Mouse (Mus musculus) limb, embryonic 11.5 days (tissue): ENCODE data around the gene Ifitm6. TPM values are rescaled to one million over a fixed set of nuclear protein-coding genes. Genes with fewer than 3 reads are reported as not detected.

Experiments used
- ATAC-seq: fragments of 200-750 bp; cut with Nextera tagmentation; 2 replicates; pipeline ENCODE4 v1.8.0; 2017; ENCODE audit warnings: low read depth; ENCODE audit not compliant: insufficient number of reproducible peaks, low FRiP score, low TSS enrichment
- DNase-seq: peaks from one replicate; pipeline ENCODE4 v3.0.0-alpha.2; 2015; ENCODE audit warnings: low spot score
- H3K27ac ChIP-seq: fragments of 300-500 bp; sonication (generic); replicated peaks from 2 replicates; pipeline ENCODE4 v1.5.1; 2014; ENCODE audit warnings: low read depth, mild to moderate bottlenecking, low read length
- H3K27me3 ChIP-seq: fragments of 300-500 bp; sonication (generic); 2 replicates; pipeline ENCODE4 v1.6.1; 2014; ENCODE audit warnings: mild to moderate bottlenecking, low read length, mixed read lengths; ENCODE audit not compliant: control insufficient read depth, insufficient read depth
- H3K36me3 ChIP-seq: fragments of 300-500 bp; sonication (generic); 2 replicates; pipeline ENCODE4 v1.6.1; 2014; ENCODE audit warnings: mild to moderate bottlenecking, low read length, moderate library complexity, mixed read lengths; ENCODE audit not compliant: control insufficient read depth, insufficient read depth
- H3K4me1 ChIP-seq: fragments of 300-500 bp; sonication (generic); 2 replicates; pipeline ENCODE4 v1.6.1; 2014; ENCODE audit warnings: low read length, mixed read lengths; ENCODE audit not compliant: control insufficient read depth, insufficient read depth
- H3K4me2 ChIP-seq: fragments of 300-500 bp; sonication (generic); 2 replicates; pipeline ENCODE4 v1.6.1; 2014; ENCODE audit warnings: low read depth, mild to moderate bottlenecking, moderate library complexity; ENCODE audit not compliant: severe bottlenecking
- H3K4me3 ChIP-seq: fragments of 300-500 bp; sonication (generic); 2 replicates; pipeline ENCODE4 v1.5.1; 2014; ENCODE audit warnings: low read depth, low read length
- H3K9ac ChIP-seq: fragments of 300-500 bp; sonication (generic); 2 replicates; pipeline ENCODE4 v1.6.1; 2014; ENCODE audit warnings: mild to moderate bottlenecking, low read length
- H3K9me3 ChIP-seq: fragments of 300-500 bp; sonication (generic); 2 replicates; pipeline ENCODE4 v1.6.1; 2016; ENCODE audit warnings: low read length; ENCODE audit not compliant: control insufficient read depth
- WGBS: fragments of 180-500 bp; shearing (Covaris S2); extraction: QIAGEN DNeasy Blood & Tissue Kit; methylation state at CpG from one replicate; pipeline ENCODE4 v1.1.7; 2014; 5-methylcytosine and 5-hydroxymethylcytosine counted together
- polyA plus RNA-seq: library from polyadenylated mRNA; unstranded; fragments of >200 nt; fragmentation: Nextera tagmentation; extraction: Ambion mirVana; gene quantifications from 2 replicates; pipeline ENCODE4 v1.2.1, GENCODE M21; 2014

Gene Ifitm6
- polyA plus RNA-seq, 1 experiment from 2014 or later, result not detected

DNA sequence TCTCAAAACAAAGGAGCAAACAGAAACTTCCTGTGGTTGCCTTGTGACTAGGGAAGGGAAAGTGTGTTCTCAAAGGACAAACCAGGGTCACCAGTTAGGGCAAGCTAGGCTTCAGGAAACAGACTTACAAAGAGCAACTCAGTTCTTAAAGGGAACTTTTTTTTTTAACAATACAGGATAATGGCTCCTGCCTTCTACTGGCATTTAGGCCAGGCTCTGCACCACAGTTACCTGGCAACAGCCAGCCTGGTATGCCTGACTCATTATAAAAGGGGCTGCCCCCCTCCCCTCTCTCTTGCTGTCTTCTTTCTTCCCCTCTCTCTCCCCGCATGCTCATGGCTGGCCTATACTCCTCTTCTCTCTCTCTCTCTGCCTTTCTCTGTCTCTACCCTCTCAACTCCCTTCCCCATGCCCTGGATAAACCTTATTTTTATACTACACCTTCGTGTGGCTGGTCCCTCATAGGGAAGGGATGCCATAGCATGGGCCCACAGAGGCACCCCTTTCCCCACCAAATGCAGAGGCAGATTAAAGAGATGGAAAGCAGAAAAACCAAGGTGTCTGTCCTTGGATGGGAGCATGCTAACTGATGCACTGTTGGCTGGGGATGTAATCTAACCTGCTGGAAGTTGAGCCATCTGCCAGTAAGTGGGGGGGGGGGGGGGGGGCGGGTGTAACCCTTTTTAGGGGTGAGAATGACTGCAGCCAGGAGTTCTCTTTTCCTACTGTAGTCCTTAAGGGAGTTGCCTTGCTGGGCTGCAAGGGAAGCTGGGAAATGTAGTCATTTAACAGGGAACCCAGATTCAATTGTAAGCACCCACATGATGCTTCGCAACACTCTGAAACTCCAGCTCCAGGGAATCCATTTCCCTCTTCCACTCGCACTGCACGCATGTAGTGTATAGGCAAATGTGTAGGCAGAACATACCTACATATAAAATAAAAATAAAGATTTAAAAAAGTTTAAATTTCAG lies 7.4 kb upstream of the Ifitm6 start:
- Histone ChIP-seq H3K27me3 (no peaks in the 10 kb centered on the region), H3K4me1 (no peaks in the 10 kb centered on the region), H3K9me3 (no peaks in the 10 kb centered on the region), H3K36me3 (no peaks in the 10 kb centered on the region), H3K9ac (no peak overlapping the region), H3K27ac (no peak overlapping the region), H3K4me2 (no peak overlapping the region), H3K4me3 (no peak overlapping the region)
- 44% methylated on average over 6 of the region's 6 CpGs for WGBS
- DNase-seq (no peak), ATAC-seq (no peak)

DNA sequence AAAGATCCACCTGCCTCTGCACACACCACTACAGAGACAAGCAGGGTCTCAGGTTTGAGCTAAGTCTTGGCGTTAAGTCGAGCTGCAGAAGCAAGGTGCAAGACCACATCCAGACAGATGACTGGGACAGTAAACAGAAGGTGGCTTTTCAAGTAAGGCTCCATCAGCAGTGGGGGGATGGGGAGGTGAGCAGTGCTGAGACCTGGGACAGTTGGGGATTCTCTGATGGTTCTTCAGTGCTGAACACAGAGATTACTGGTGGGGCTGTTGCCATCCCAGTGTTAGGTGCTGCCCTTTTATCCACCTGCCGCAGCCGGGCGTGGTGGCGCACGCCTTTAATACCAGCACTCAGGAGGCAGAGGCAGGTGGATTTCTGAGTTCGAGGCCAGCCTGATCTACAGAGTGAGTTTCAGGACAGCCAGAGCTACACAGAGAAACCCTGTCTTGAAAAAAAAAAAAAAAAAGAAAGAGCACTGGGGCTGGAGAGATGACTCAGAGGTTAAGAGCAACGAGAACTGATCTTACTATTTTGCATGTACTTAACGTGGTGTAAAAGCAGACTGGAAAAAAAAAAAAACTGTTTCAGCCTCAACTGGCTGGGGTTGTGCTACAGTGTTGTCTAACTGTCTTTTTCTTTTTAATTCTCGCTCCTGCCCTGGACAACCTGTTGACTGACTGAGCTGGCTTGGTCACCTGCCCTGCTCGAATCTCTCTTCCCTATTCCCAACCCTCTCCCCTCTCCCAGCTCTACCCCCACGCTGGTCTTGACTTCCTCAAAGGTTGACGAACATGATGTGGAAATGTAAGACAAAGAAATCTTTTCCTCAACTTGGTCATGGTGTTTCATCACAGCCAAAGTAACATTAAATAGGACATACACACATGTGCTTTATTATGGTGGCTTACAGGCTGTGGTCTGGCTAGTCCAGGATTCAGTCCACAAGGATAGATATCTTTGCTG lies 4.0 kb upstream of the Ifitm6 start:
- Histone ChIP-seq H3K9me3 (no peaks in the 10 kb centered on the region), H3K27me3 (no peaks in the 10 kb centered on the region), H3K4me3 (no peak overlapping the region), H3K36me3 (no peaks in the 10 kb centered on the region), H3K27ac (no peak overlapping the region), H3K4me1 (no peaks in the 10 kb centered on the region), H3K9ac (no peak overlapping the region), H3K4me2 (no peak overlapping the region)
- no peak for DNase-seq
- ATAC-seq, result no peak
- 81% methylated on average over 14 of the region's 14 CpGs for WGBS

DNA sequence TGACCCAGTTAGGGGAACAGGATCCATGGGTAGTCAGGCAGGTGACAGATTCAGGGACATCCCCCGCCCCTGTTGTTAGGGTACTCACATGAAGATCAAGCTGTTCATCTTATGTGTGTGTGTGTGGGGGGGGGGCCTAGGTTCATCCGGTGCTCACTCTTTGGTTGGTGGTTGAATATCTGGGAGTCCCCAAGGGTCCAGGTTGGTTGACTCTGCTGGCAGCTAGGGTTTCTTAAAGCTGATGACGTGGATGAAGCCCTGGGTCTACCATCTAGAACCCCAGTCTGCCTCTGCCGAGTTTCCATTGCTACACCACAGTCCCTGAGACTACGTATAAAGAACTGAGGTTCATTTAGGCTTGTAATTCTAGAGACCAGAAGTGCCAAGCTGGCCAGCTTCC lies 1.3 kb upstream of the Ifitm6 start:
- DNase-seq (no peak), ATAC-seq (no peak)
- 93% methylated on average over 5 of the region's 5 CpGs for WGBS
- Histone ChIP-seq H3K27me3 (no peaks in the 10 kb centered on the region), H3K27ac (no peak overlapping the region), H3K4me1 (no peaks in the 10 kb centered on the region), H3K36me3 (no peaks in the 10 kb centered on the region), H3K9me3 (no peaks in the 10 kb centered on the region), H3K9ac (no peak overlapping the region), H3K4me3 (no peak overlapping the region), H3K4me2 (no peak overlapping the region)

DNA sequence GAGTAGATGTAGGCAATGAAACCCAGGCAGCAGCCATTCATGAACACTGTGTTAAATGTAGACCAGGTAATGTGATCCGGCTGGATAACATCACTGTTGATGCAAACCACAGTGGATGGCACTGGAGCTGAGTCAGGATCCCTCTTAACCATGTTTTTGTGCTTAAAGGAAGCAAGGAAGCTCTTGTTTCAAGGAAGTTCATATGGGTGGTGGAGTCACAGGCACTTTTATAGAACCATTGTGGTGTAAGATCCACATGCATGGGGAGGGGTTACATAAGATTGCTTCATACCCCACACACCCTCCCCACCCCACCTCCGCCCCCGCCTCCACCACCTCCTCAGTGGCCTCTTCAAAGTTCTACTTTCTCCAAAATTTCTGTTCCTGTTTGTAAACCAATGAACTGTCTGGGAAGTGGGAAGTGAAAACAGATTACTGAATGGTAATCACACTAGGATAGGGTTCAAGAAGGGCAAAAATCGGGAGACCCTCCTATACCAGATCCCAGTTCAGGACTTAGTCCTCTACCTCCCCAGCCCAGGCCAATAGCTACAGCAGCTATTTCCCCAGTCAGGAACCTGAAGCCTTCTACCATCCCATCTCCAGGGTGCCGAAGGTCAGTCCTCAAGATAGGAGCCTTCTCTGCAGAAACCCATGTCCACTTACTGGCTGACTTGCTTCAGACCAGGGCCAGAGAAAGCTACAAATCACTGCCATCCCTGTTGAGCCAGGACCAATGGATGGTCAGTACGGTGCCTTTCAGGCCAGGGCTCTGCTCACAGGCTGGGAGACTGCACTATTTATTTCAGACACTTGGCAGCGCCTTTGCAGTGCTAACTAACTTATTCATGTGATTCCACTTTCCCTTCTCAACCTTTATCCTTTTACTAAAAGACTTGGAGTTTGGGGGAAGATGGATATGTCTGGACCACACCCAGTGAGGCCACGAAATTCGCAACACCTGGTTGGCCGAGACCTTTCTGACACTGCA lies 722 bp downstream of the Ifitm6 start:
- WGBS, result 83% methylated on average over 10 of the region's 10 CpGs
- H3K9ac ChIP-seq, result no peak overlapping the region
- no peaks in the 10 kb centered on the region for H3K9me3 ChIP-seq
- H3K4me2 ChIP-seq, result no peak overlapping the region
- no peaks in the 10 kb centered on the region for H3K36me3 ChIP-seq
- DNase-seq (no peak), ATAC-seq (no peak)
- no peaks in the 10 kb centered on the region for H3K27me3 ChIP-seq
- no peak overlapping the region for H3K27ac ChIP-seq
- no peak overlapping the region for H3K4me3 ChIP-seq
- H3K4me1 ChIP-seq, result no peaks in the 10 kb centered on the region

DNA sequence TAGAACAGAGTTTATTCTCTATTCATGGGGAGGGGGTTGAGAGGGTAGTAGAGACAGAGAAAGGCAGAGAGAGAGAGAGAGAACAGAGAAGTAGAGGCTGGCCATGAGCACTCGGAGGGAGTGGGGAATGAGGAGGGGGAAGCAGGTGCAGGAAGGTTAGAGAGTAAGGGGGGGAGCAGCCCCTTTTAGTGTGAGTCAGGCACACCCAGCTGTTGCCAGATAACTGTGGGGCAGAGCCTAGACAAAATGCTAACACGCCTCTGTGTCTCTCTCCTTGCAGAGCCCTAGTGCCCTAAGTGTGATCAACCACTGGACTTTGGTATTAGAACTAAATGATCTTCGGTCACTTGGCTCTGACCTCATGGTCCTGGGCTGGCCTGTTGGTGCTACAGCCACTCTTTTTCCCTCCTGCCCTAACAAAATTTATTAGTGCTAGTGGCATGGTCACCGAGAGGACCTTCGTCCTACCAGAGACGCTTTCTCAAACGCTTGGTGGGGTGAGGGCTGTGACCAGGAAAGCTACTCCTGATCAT lies 6.4 kb downstream of the Ifitm6 start:
- peaks cover 5% of the 10 kb centered on the region for H3K4me1 ChIP-seq
- no peak overlapping the region for H3K9ac ChIP-seq
- DNase-seq, result no peak
- no peaks in the 10 kb centered on the region for H3K9me3 ChIP-seq
- no peak overlapping the region; the same call in 1 of the 2 replicates for H3K27ac ChIP-seq
- no peaks in the 10 kb centered on the region for H3K27me3 ChIP-seq
- no peak overlapping the region for H3K4me3 ChIP-seq
- peak overlapping the region; percentile 44; the same call in 1 of the 2 replicates for H3K4me2 ChIP-seq
- ATAC-seq, result no peak; the same call in 1 of the 2 replicates
- WGBS, result 87% methylated on average over 7 of the region's 7 CpGs
- no peaks in the 10 kb centered on the region for H3K36me3 ChIP-seq

DNA sequence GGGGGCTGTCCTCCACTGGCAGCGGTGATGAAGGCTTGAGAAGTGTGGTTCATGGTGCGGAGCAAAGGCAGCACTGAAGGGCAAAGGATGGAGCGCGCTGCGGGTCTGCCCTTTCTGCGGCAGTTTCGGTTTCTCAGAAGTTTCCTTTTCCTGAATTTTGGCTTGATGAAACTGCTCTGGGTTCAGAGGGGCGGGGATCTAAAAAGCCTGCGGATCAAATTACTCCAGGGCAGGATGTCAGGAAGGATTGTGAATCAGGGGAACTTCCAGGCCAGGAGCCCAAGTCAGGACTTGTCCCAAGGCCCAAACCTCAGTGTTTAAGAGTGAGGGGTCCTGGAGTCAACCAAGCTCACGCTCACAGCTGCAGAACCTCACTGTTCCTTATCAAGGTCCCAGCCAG lies 7.1 kb downstream of the Ifitm6 start, which contains the start of gene Ifitm3:
Gene Ifitm3 (minus strand): TSS at position 178 of the 400 bp plus-strand sequence.
- WGBS, result 4% methylated on average over 10 of the region's 10 CpGs
- peak within 1 kb of the TSS; percentile 30 for H3K4me3 ChIP-seq
- H3K27ac ChIP-seq, result no peak within 1 kb of the TSS; the same call in 1 of the 2 replicates
- peaks cover 5% of the 10 kb centered on the region for H3K4me1 ChIP-seq
- ATAC-seq (0 out of 2 replicates have a peak, but pooled peaks have one; percentile 44), DNase-seq (peak; percentile 57)
- H3K27me3 ChIP-seq, result no peaks in the 10 kb centered on the region
- H3K9me3 ChIP-seq, result no peaks in the 10 kb centered on the region
- H3K36me3 ChIP-seq, result no peaks in the 10 kb centered on the region
- peak within 1 kb of the TSS; percentile 44 for H3K4me2 ChIP-seq
- H3K9ac ChIP-seq, result peak within 1 kb of the TSS; percentile 55

DNA sequence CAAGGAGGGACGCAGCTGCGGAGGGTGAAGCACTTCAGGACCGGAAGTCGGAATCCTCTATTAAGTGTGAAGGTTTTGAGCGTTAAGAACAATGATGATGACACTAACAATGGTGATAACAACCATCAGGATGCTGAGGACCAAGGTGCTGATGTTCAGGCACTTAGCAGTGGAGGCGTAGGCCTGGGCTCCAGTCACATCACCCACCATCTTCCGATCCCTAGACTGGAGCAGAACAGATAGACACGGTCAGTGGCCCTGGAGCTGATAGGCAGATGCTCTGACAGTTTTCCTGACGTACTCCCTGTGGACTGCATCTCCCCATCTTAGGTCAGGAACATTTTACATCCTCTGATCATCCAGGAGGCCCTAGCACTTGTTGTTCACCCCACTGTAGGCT lies 8.1 kb downstream of the Ifitm6 start:
- ATAC-seq (no peak), DNase-seq (no peak)
- 83% methylated on average over 9 of the region's 9 CpGs for WGBS
- peaks cover 5% of the 10 kb centered on the region for H3K4me1 ChIP-seq
- peak overlapping the region; percentile 44 for H3K4me2 ChIP-seq
- no peaks in the 10 kb centered on the region for H3K36me3 ChIP-seq
- H3K9me3 ChIP-seq, result no peaks in the 10 kb centered on the region
- no peak overlapping the region for H3K9ac ChIP-seq
- H3K4me3 ChIP-seq, result peak overlapping the region; percentile 30; the same call in 1 of the 2 replicates
- no peak overlapping the region for H3K27ac ChIP-seq
- no peaks in the 10 kb centered on the region for H3K27me3 ChIP-seq
